Mouse (Mus musculus): Measurements from ENCODE around the gene Ezh1. TPM values are rescaled to one million over a fixed set of nuclear protein-coding genes. Genes with fewer than 3 reads are reported as not detected.
"Not testable (repeated sequence)": the region's sequence is repeated elsewhere in the genome, so short reads cannot be mapped to it uniquely, and the experiment has no call there.

Gene Ezh1
- polyA plus RNA-seq, 1 experiment, result 50.3 TPM

- peak; percentile 96 to 97 for DNase-seq (ENCODE audit: extremely low spot score in 1 of 2, low spot score in 1 of 2)
Measured at GRCm38 (mm10) chr11:101170811-101171610, 55.3 kb downstream of the Ezh1 start, which contains the start of gene Plekhh3. TSS of gene Plekhh3 (minus strand) at chr11:101171351.

GRCm38 (mm10) chr11:101170354-101170810 lies 55.9 kb downstream of the Ezh1 start, which contains the start of gene Cntnap1:
TSS of gene Cntnap1 (plus strand) at chr11:101170523.
- DNase-seq (ENCODE audit: extremely low spot score in 1 of 2, low spot score in 1 of 2), result no peak

- DNase-seq (ENCODE audit: extremely low spot score in 1 of 2, low spot score in 1 of 2), result no peak
Measured at GRCm38 (mm10) chr11:101169301-101170107, 56.8 kb downstream of the Ezh1 start.

- no peak for DNase-seq (ENCODE audit: extremely low spot score in 1 of 2, low spot score in 1 of 2)
Measured at GRCm38 (mm10) chr11:101168301-101168980, 57.8 kb downstream of the Ezh1 start.

GRCm38 (mm10) chr11:101167963-101168300 lies 58.3 kb downstream of the Ezh1 start:
- no peak for DNase-seq (ENCODE audit: extremely low spot score in 1 of 2, low spot score in 1 of 2)

- no peak for DNase-seq (ENCODE audit: extremely low spot score in 1 of 2, low spot score in 1 of 2)
Measured at GRCm38 (mm10) chr11:101167211-101167962, 58.9 kb downstream of the Ezh1 start.

GRCm38 (mm10) chr11:101166357-101166756 lies 59.9 kb downstream of the Ezh1 start:
- no peak for DNase-seq (ENCODE audit: extremely low spot score in 1 of 2, low spot score in 1 of 2)

GRCm38 (mm10) chr11:101164677-101165580 lies 61.3 kb downstream of the Ezh1 start:
- no peak for DNase-seq (ENCODE audit: extremely low spot score in 1 of 2, low spot score in 1 of 2)

- DNase-seq (ENCODE audit: extremely low spot score in 1 of 2, low spot score in 1 of 2), result no peak
Measured at GRCm38 (mm10) chr11:101164351-101164665, 62.0 kb downstream of the Ezh1 start.

GRCm38 (mm10) chr11:101163476-101164350 lies 62.5 kb downstream of the Ezh1 start:
- no peak for DNase-seq (ENCODE audit: extremely low spot score in 1 of 2, low spot score in 1 of 2)

- no peak for DNase-seq (ENCODE audit: extremely low spot score in 1 of 2, low spot score in 1 of 2)
Measured at GRCm38 (mm10) chr11:101162772-101163171, 63.5 kb downstream of the Ezh1 start.

GRCm38 (mm10) chr11:101162301-101162700 lies 64.0 kb downstream of the Ezh1 start:
- no peak for DNase-seq (ENCODE audit: extremely low spot score in 1 of 2, low spot score in 1 of 2)

- DNase-seq (ENCODE audit: extremely low spot score in 1 of 2, low spot score in 1 of 2), result no peak
Measured at GRCm38 (mm10) chr11:101161551-101161950, 64.7 kb downstream of the Ezh1 start.

- DNase-seq (ENCODE audit: extremely low spot score in 1 of 2, low spot score in 1 of 2), result not testable (repeated sequence)
Measured at GRCm38 (mm10) chr11:101160981-101161505, 65.2 kb downstream of the Ezh1 start.

GRCm38 (mm10) chr11:101160151-101160550 lies 66.1 kb downstream of the Ezh1 start:
- DNase-seq (ENCODE audit: extremely low spot score in 1 of 2, low spot score in 1 of 2), result not testable (repeated sequence)

GRCm38 (mm10) chr11:101155728-101156371 lies 70.4 kb downstream of the Ezh1 start, which contains the start of gene Tubg2:
TSS of gene Tubg2 (plus strand) at chr11:101155907.
- DNase-seq (ENCODE audit: extremely low spot score in 1 of 2, low spot score in 1 of 2), result peak; percentile 77 to 86

GRCm38 (mm10) chr11:101155151-101155550 lies 71.1 kb downstream of the Ezh1 start:
- no peak for DNase-seq (ENCODE audit: extremely low spot score in 1 of 2, low spot score in 1 of 2)

GRCm38 (mm10) chr11:101154648-101155047 lies 71.6 kb downstream of the Ezh1 start:
- no peak for DNase-seq (ENCODE audit: extremely low spot score in 1 of 2, low spot score in 1 of 2)
